Mouse (Mus musculus) left cerebral cortex, postnatal 14 days (tissue): ENCODE results near the gene Ube2b. TPM values are rescaled to one million over a fixed set of nuclear protein-coding genes. Genes with fewer than 3 reads are reported as not detected.

Experiments used
- DNase-seq, 2 experiments: peaks; one replicate each; pipeline ENCODE4 v3.0.0; 2021 to 2022; ENCODE audit warnings: low spot score in 2 of 2, mixed read lengths in 1 of 2
- intact Hi-C: fragments of 180-260 bp; cut with DNase I; formaldehyde crosslinking; loops from one replicate; pipeline ENCODE4 v1.15.1; 2025
- long read RNA-seq, 2 experiments: library from polyadenylated mRNA; stranded (forward); transcript quantifications; one replicate each; pipeline ENCODE4 v2.0.0; 2021
- total RNA-seq, 2 experiments: library from RNA; stranded (reverse); gene quantifications; 2 replicates each; pipeline ENCODE4 v1.2.3; 2021

Gene Ube2b
- 100 to 1,000 TPM; 167 to 182 TPM for total RNA-seq
- long read RNA-seq, experiment 1, transcript Ube2b-202 (7 exons, 585 nt) = minor isoform, 6 of 74 reads
- long read RNA-seq, experiment 1, transcript Ube2b-201 (6 exons, 1,792 nt) = major isoform, 54 of 74 reads
- long read RNA-seq, experiment 1, partial matches to known transcripts = 5 of 74 reads
- long read RNA-seq, experiment 1, other reads (novel, unspliced or antisense) = 9 of 74 reads
- long read RNA-seq, experiment 2, transcript Ube2b-201 (6 exons, 1,792 nt) = major isoform, 40 of 59 reads
- long read RNA-seq, experiment 2, transcript Ube2b-202 (7 exons, 585 nt) = minor isoform, 9 of 59 reads
- long read RNA-seq, experiment 2, partial matches to known transcripts = 4 of 59 reads
- long read RNA-seq, experiment 2, other reads (novel, unspliced or antisense) = 6 of 59 reads

GRCm38 (mm10) chr11:52000290-52000962 is at the start of gene Ube2b:
Gene Ube2b (minus strand): TSS chr11:52000762.
- peak; percentile 97 to 99 for DNase-seq
- intact Hi-C loops = loop anchor here (5.0 kb wide), 1 partner anchor 97 kb away; the partner anchor contains the start of gene Ppp2ca

- intact Hi-C loops = loop anchor here (5.0 kb wide), 1 partner anchor 76 kb away; no protein-coding TSS in a partner anchor
- DNase-seq = no peak
These were observed 46.0 kb upstream of the Ube2b start for GRCm38 (mm10) chr11:52046446-52047165.

GRCm38 (mm10) chr11:52044156-52044555 is 43.6 kb upstream of the Ube2b start:
- intact Hi-C loops = no loop called here
- DNase-seq = no peak

GRCm38 (mm10) chr11:52043224-52043623 is 42.7 kb upstream of the Ube2b start:
- intact Hi-C loops = no loop called here
- DNase-seq = no peak

- no peak for DNase-seq
- intact Hi-C loops = loop anchor here (10.0 kb wide), 1 partner anchor 187 kb away; no protein-coding TSS in a partner anchor
These were observed 37.1 kb upstream of the Ube2b start for GRCm38 (mm10) chr11:52037659-52038058.

- intact Hi-C loops = loop anchor here (10.0 kb wide), 1 partner anchor 189 kb away; no protein-coding TSS in a partner anchor
- DNase-seq = no peak
These were observed 35.3 kb upstream of the Ube2b start for GRCm38 (mm10) chr11:52035905-52036304.

- DNase-seq = peak; percentile 11 to 47
- intact Hi-C loops = loop anchor here (10.0 kb wide), 1 partner anchor 191 kb away; no protein-coding TSS in a partner anchor
These were observed 33.4 kb upstream of the Ube2b start for GRCm38 (mm10) chr11:52033953-52034352.

- no peak for DNase-seq
- intact Hi-C loops = loop anchor here (10.0 kb wide), 1 partner anchor 192 kb away; no protein-coding TSS in a partner anchor
These were observed 31.8 kb upstream of the Ube2b start for GRCm38 (mm10) chr11:52032356-52032755.

- intact Hi-C loops = no loop called here
- peak in 1 of 2 experiments; percentile 45 for DNase-seq
These were observed 17.7 kb upstream of the Ube2b start for GRCm38 (mm10) chr11:52018217-52018616.

GRCm38 (mm10) chr11:52011541-52011940 is 11.0 kb upstream of the Ube2b start:
- intact Hi-C loops = no loop called here
- DNase-seq = no peak

- intact Hi-C loops = no loop called here
- DNase-seq = no peak
These were observed 10.4 kb upstream of the Ube2b start for GRCm38 (mm10) chr11:52011011-52011410.

GRCm38 (mm10) chr11:52005586-52005985 is 5.0 kb upstream of the Ube2b start:
- DNase-seq = no peak

GRCm38 (mm10) chr11:52003772-52004528 is 3.4 kb upstream of the Ube2b start, which contains the start of gene Cdkl3:
Gene Cdkl3 (plus strand): TSS chr11:52004221.
- intact Hi-C loops = loop anchor here (5.0 kb wide), 1 partner anchor 93 kb away; the partner anchor contains the start of gene Ppp2ca
- peak; percentile 88 for DNase-seq

More at GRCm38 (mm10) chr11:52005586-52005985, 5.0 kb upstream of the Ube2b start:
- intact Hi-C loops = no loop called here

- intact Hi-C loops = loop anchor here (5.0 kb wide), 1 partner anchor 94 kb away; the partner anchor contains the start of gene Ppp2ca
- no peak for DNase-seq
These were observed 2.9 kb upstream of the Ube2b start for GRCm38 (mm10) chr11:52003505-52003771.

- DNase-seq = no peak
- intact Hi-C loops = loop anchor here (5.0 kb wide), 1 partner anchor 94 kb away; the partner anchor contains the start of gene Ppp2ca
These were observed 2.4 kb upstream of the Ube2b start for GRCm38 (mm10) chr11:52002842-52003504.

GRCm38 (mm10) chr11:52001861-52002260 is 1.3 kb upstream of the Ube2b start:
- intact Hi-C loops = loop anchor here (5.0 kb wide), 1 partner anchor 95 kb away; the partner anchor contains the start of gene Ppp2ca
- DNase-seq = no peak

- intact Hi-C loops = loop anchor here (5.0 kb wide), 1 partner anchor 96 kb away; the partner anchor contains the start of gene Ppp2ca
- DNase-seq = peak in 1 of 2 experiments; percentile 37
These were observed 779 bp upstream of the Ube2b start for GRCm38 (mm10) chr11:52001341-52001740.
